Mouse (Mus musculus) midbrain, embryonic 11.5 days (tissue): Measurements from ENCODE around the gene Tmem240. TPM values are rescaled to one million over a fixed set of nuclear protein-coding genes. Genes with fewer than 3 reads are reported as not detected.

ENCODE experiments used
- ATAC-seq: fragments of 200-750 bp; cut with Nextera tagmentation; 2 replicates; pipeline ENCODE4 v1.8.0; 2017; ENCODE audit warnings: moderate TSS enrichment, moderate library complexity; ENCODE audit not compliant: low FRiP score
- DNase-seq: peaks from one replicate; pipeline ENCODE4 v3.0.0; 2015; ENCODE audit warnings: low spot score; ENCODE audit errors: missing footprints
- H3K27ac ChIP-seq: fragments of 300-500 bp; sonication (generic); 2 replicates; pipeline ENCODE4 v1.5.1; 2014; ENCODE audit warnings: low read depth, low read length
- H3K27me3 ChIP-seq: fragments of 300-500 bp; sonication (generic); 2 replicates; pipeline ENCODE4 v1.6.1; 2014; ENCODE audit warnings: mild to moderate bottlenecking, low read length, moderate library complexity, mixed read lengths; ENCODE audit not compliant: control insufficient read depth, insufficient read depth
- H3K36me3 ChIP-seq: fragments of 300-500 bp; sonication (generic); 2 replicates; pipeline ENCODE4 v1.6.1; 2014; ENCODE audit warnings: mild to moderate bottlenecking, low read length, moderate library complexity, mixed read lengths; ENCODE audit not compliant: control insufficient read depth, insufficient read depth
- H3K4me1 ChIP-seq: fragments of 300-500 bp; sonication (generic); 2 replicates; pipeline ENCODE4 v1.6.1; 2014; ENCODE audit warnings: low read length; ENCODE audit not compliant: control insufficient read depth, insufficient read depth
- H3K4me2 ChIP-seq: fragments of 300-500 bp; sonication (generic); 2 replicates; pipeline ENCODE4 v1.6.1; 2014; ENCODE audit warnings: mild to moderate bottlenecking, moderate library complexity
- H3K4me3 ChIP-seq: fragments of 300-500 bp; sonication (generic); 2 replicates; pipeline ENCODE4 v1.5.1; 2014; ENCODE audit warnings: low read depth, low read length
- H3K9ac ChIP-seq: fragments of 300-500 bp; sonication (generic); 2 replicates; pipeline ENCODE4 v1.6.1; 2014; ENCODE audit warnings: low read length
- H3K9me3 ChIP-seq: fragments of 300-500 bp; sonication (generic); 2 replicates; pipeline ENCODE4 v1.6.1; 2016; ENCODE audit warnings: low read length; ENCODE audit not compliant: control insufficient read depth
- WGBS: fragments of 180-500 bp; shearing (Covaris S2); extraction: QIAGEN DNeasy Blood & Tissue Kit; methylation state at CpG from one replicate; pipeline ENCODE4 v1.1.7; 2014; 5-methylcytosine and 5-hydroxymethylcytosine counted together
- polyA plus RNA-seq: library from polyadenylated mRNA; unstranded; fragments of >200 nt; fragmentation: Nextera tagmentation; extraction: Ambion mirVana; gene quantifications from 2 replicates; pipeline ENCODE4 v1.2.1, GENCODE M21; 2014

Gene Tmem240
- polyA plus RNA-seq, 1 experiment from 2014 or later, result 0.96 TPM

- H3K9me3 ChIP-seq, result no peaks in the 10 kb centered on the region
- peak overlapping the region; percentile 85 for H3K4me3 ChIP-seq
- peak overlapping the region; percentile 85 for H3K4me2 ChIP-seq
- no peak overlapping the region for H3K27ac ChIP-seq
- ATAC-seq (no peak), DNase-seq (no peak)
- peaks cover 17% of the 10 kb centered on the region for H3K4me1 ChIP-seq
- 0 out of 2 replicates have a peak, but pooled peaks cover 4% of the 10 kb centered on the region for H3K36me3 ChIP-seq
- peak overlapping the region; percentile 76 for H3K9ac ChIP-seq
- no peaks in the 10 kb centered on the region for H3K27me3 ChIP-seq
- 3% methylated on average over 10 of the region's 10 CpGs for WGBS
Observed at GRCm38 (mm10) chr4:155759862-155760612, 25.4 kb downstream of the Tmem240 start.

- Histone ChIP-seq H3K27me3 (no peaks in the 10 kb centered on the region), H3K4me1 (peaks cover 17% of the 10 kb centered on the region), H3K27ac (no peak within 1 kb of the TSS), H3K9me3 (no peaks in the 10 kb centered on the region), H3K4me3 (peak within 1 kb of the TSS; percentile 85), H3K36me3 (0 out of 2 replicates have a peak, but pooled peaks cover 4% of the 10 kb centered on the region), H3K9ac (peak within 1 kb of the TSS; percentile 78), H3K4me2 (peak within 1 kb of the TSS; percentile 85)
- ATAC-seq (peak; percentile 96), DNase-seq (peak; percentile 100)
- under 1% methylated on average over 68 of the region's 68 CpGs for WGBS
Observed at GRCm38 (mm10) chr4:155760613-155761355, 26.2 kb downstream of the Tmem240 start, which contains the start of gene Atad3a. Atad3a (minus strand) TSS chr4:155761093.

GRCm38 (mm10) chr4:155761356-155762099, 26.9 kb downstream of the Tmem240 start:
- 2% methylated on average over 28 of the region's 28 CpGs for WGBS
- no peaks in the 10 kb centered on the region for H3K36me3 ChIP-seq
- peak overlapping the region; percentile 78 for H3K9ac ChIP-seq
- no peaks in the 10 kb centered on the region for H3K27me3 ChIP-seq
- H3K4me1 ChIP-seq, result peaks cover 17% of the 10 kb centered on the region
- H3K4me3 ChIP-seq, result peak overlapping the region; percentile 85
- no peaks in the 10 kb centered on the region for H3K9me3 ChIP-seq
- no peak overlapping the region for H3K27ac ChIP-seq
- peak overlapping the region; percentile 85 for H3K4me2 ChIP-seq
- ATAC-seq (peak; percentile 22; the same call in 1 of the 2 replicates), DNase-seq (peak; percentile 82)

GRCm38 (mm10) chr4:155762357-155762756, 27.8 kb downstream of the Tmem240 start:
- H3K9me3 ChIP-seq, result no peaks in the 10 kb centered on the region
- no peak for ATAC-seq
- WGBS, result 91% methylated on average over 3 of the region's 3 CpGs
- no peak overlapping the region for H3K9ac ChIP-seq
- H3K27ac ChIP-seq, result no peak overlapping the region
- H3K27me3 ChIP-seq, result no peaks in the 10 kb centered on the region
- no peak overlapping the region for H3K4me3 ChIP-seq
- DNase-seq, result no peak
- H3K4me1 ChIP-seq, result peaks cover 17% of the 10 kb centered on the region
- H3K4me2 ChIP-seq, result no peak overlapping the region
- no peaks in the 10 kb centered on the region for H3K36me3 ChIP-seq

- Histone ChIP-seq H3K36me3 (no peaks in the 10 kb centered on the region), H3K9ac (peak overlapping the region; percentile 81), H3K9me3 (no peaks in the 10 kb centered on the region), H3K27ac (no peak overlapping the region), H3K27me3 (peaks cover 15% of the 10 kb centered on the region), H3K4me2 (peak overlapping the region; percentile 76), H3K4me3 (peak overlapping the region; percentile 49), H3K4me1 (peaks cover 8% of the 10 kb centered on the region)
- no peak for DNase-seq
- 67% methylated on average over 5 of the region's 5 CpGs for WGBS
- no peak for ATAC-seq
Observed at GRCm38 (mm10) chr4:155769496-155769879, 34.9 kb downstream of the Tmem240 start.

- no peaks in the 10 kb centered on the region for H3K36me3 ChIP-seq
- peak overlapping the region; percentile 49 for H3K4me3 ChIP-seq
- H3K4me1 ChIP-seq, result peaks cover 12% of the 10 kb centered on the region
- peak overlapping the region; percentile 76 for H3K4me2 ChIP-seq
- peak overlapping the region; percentile 81 for H3K9ac ChIP-seq
- no peak overlapping the region for H3K27ac ChIP-seq
- no peaks in the 10 kb centered on the region for H3K9me3 ChIP-seq
- H3K27me3 ChIP-seq, result peaks cover 18% of the 10 kb centered on the region
- peak; percentile 95 for ATAC-seq
- WGBS, result under 1% methylated on average over 39 of the region's 39 CpGs
- DNase-seq, result peak; percentile 99
Observed at GRCm38 (mm10) chr4:155769880-155770512, 35.4 kb downstream of the Tmem240 start.

- H3K27ac ChIP-seq, result no peak overlapping the region
- H3K4me3 ChIP-seq, result peak overlapping the region; percentile 49
- H3K27me3 ChIP-seq, result peaks cover 21% of the 10 kb centered on the region
- WGBS, result 44% methylated on average over 24 of the region's 24 CpGs
- H3K36me3 ChIP-seq, result no peaks in the 10 kb centered on the region
- H3K9ac ChIP-seq, result peak overlapping the region; percentile 81
- H3K4me2 ChIP-seq, result peak overlapping the region; percentile 76
- no peak for DNase-seq
- no peaks in the 10 kb centered on the region for H3K9me3 ChIP-seq
- ATAC-seq, result no peak
- H3K4me1 ChIP-seq, result peaks cover 12% of the 10 kb centered on the region
Observed at GRCm38 (mm10) chr4:155770626-155771025, 36.0 kb downstream of the Tmem240 start.

GRCm38 (mm10) chr4:155771706-155772105, 37.1 kb downstream of the Tmem240 start:
- Histone ChIP-seq H3K4me3 (no peak overlapping the region), H3K4me2 (no peak overlapping the region), H3K4me1 (peaks cover 12% of the 10 kb centered on the region), H3K36me3 (no peaks in the 10 kb centered on the region), H3K27me3 (peaks cover 21% of the 10 kb centered on the region), H3K9ac (no peak overlapping the region), H3K9me3 (no peaks in the 10 kb centered on the region), H3K27ac (no peak overlapping the region)
- WGBS, result 86% methylated on average over 2 of the region's 2 CpGs
- no peak for DNase-seq
- no peak for ATAC-seq
